Mouse (Mus musculus): Measurements from ENCODE around the gene Cant1. TPM values are rescaled to one million over a fixed set of nuclear protein-coding genes. Genes with fewer than 3 reads are reported as not detected.

Gene Cant1
- polyA plus RNA-seq, 1 experiment from 2014 or later, result 22.5 TPM

- 68% methylated on average over 5 of the region's 5 CpGs for WGBS
- H3K27me3 ChIP-seq (ENCODE audit: control insufficient read depth, insufficient read depth, low read length), result no peaks in the 10 kb centered on the region
Observed at GRCm38 (mm10) chr11:118374506-118374905, 44.4 kb downstream of the Cant1 start.

DNA sequence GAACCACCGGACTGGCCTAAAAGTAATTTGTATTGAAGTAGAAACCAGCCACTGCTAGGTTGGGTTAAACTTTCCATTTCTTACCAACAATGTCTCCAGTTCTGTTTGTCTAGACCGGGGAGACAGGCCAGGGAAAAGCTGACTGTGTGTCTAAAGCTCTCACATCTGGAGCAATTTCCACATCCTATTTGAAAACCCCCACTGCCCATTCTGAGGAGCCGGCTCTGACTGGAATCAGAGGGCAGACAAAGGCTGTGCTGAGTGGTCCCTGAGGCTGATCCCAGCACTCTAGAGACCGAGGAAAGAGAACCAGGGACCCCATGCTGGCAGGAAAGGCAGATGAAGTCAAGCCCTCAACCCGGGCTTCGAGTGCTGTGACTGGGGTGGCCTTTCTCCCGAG is 46.2 kb downstream of the Cant1 start:
- ATAC-seq (ENCODE audit: insufficient read depth, low FRiP score), result no peak
- no peak overlapping the region for H3K4me2 ChIP-seq (ENCODE audit: low read depth, low read length)
- H3K4me3 ChIP-seq (replicated peaks; ENCODE audit: low read length), result no peak overlapping the region
- 51% methylated on average over 7 of the region's 7 CpGs for WGBS
- peak overlapping the region; percentile 43; the same call in 1 of the 2 replicates for H3K9ac ChIP-seq (ENCODE audit: low read length)
- no peaks in the 10 kb centered on the region for H3K36me3 ChIP-seq (ENCODE audit: control insufficient read depth, insufficient read depth, low read length)
- no peak overlapping the region; the same call in 1 of the 2 replicates for H3K27ac ChIP-seq (ENCODE audit: low read length)
- no peaks in the 10 kb centered on the region for H3K9me3 ChIP-seq (replicated peaks; ENCODE audit: control insufficient read depth, low read length)
- H3K27me3 ChIP-seq (ENCODE audit: control insufficient read depth, insufficient read depth, low read length), result no peaks in the 10 kb centered on the region
- peaks cover 8% of the 10 kb centered on the region for H3K4me1 ChIP-seq (ENCODE audit: control insufficient read depth, insufficient read depth, low read length)

More at GRCm38 (mm10) chr11:118374506-118374905, 44.4 kb downstream of the Cant1 start:
- no peak overlapping the region for H3K4me3 ChIP-seq (replicated peaks; ENCODE audit: low read length)
- no peak for ATAC-seq (ENCODE audit: insufficient read depth, low FRiP score)
- no peak overlapping the region for H3K27ac ChIP-seq (ENCODE audit: low read length)
- H3K4me2 ChIP-seq (ENCODE audit: low read depth, low read length), result no peak overlapping the region
- no peaks in the 10 kb centered on the region for H3K36me3 ChIP-seq (ENCODE audit: control insufficient read depth, insufficient read depth, low read length)
- H3K9ac ChIP-seq (ENCODE audit: low read length), result no peak overlapping the region
- H3K4me1 ChIP-seq (ENCODE audit: control insufficient read depth, insufficient read depth, low read length), result peaks cover 8% of the 10 kb centered on the region
- no peaks in the 10 kb centered on the region for H3K9me3 ChIP-seq (replicated peaks; ENCODE audit: control insufficient read depth, low read length)

DNA sequence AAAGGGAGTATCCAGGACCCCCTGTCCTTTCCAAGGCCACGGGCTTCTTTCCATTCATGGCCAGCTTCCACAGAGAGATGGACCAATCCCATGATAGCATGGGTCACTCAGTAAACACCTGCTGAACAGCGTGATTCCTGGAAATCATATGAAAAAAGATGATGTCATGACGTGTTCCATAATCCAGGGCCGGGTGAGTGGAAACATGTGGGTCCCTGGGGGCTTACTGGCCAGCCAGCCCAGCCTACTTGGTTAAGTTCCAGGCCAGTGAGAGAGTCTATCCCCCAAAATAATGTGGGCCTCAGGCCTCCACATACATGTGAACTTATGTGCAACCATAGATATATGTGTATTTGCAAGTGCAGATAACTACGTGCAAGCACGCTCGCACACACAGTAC is 47.0 kb downstream of the Cant1 start:
- H3K27me3 ChIP-seq (ENCODE audit: control insufficient read depth, insufficient read depth, low read length), result no peaks in the 10 kb centered on the region
- no peak overlapping the region for H3K4me2 ChIP-seq (ENCODE audit: low read depth, low read length)
- H3K4me1 ChIP-seq (ENCODE audit: control insufficient read depth, insufficient read depth, low read length), result peaks cover 8% of the 10 kb centered on the region
- no peaks in the 10 kb centered on the region for H3K9me3 ChIP-seq (replicated peaks; ENCODE audit: control insufficient read depth, low read length)
- no peak overlapping the region for H3K4me3 ChIP-seq (replicated peaks; ENCODE audit: low read length)
- WGBS, result 72% methylated on average over 7 of the region's 7 CpGs
- H3K9ac ChIP-seq (ENCODE audit: low read length), result no peak overlapping the region
- no peaks in the 10 kb centered on the region for H3K36me3 ChIP-seq (ENCODE audit: control insufficient read depth, insufficient read depth, low read length)
- ATAC-seq (ENCODE audit: insufficient read depth, low FRiP score), result 0 out of 2 replicates have a peak, but pooled peaks have one; percentile 14
- H3K27ac ChIP-seq (ENCODE audit: low read length), result no peak overlapping the region

DNA sequence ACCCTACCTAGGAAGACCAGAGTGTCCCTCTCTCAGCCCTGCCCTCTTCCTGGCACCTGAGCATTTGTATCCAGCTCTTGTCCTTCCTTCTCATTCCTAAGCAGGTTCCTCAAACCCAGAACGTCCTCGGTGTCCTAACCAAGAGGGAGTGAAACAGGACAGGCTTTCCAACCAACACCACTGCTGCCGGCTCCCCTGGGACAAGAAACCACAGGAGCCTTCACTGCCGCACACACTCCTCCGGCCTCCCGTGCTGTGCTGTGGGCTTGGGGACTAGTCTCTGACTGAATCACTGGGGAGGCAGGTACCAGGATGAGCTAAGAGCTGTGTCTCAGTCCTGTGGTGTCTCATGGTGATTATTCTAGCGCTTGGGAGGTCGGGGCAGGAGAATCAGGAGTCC is 49.2 kb downstream of the Cant1 start:
- H3K27ac ChIP-seq (ENCODE audit: low read length), result no peak overlapping the region
- 71% methylated on average over 8 of the region's 8 CpGs for WGBS
- H3K4me1 ChIP-seq (ENCODE audit: control insufficient read depth, insufficient read depth, low read length), result peaks cover 10% of the 10 kb centered on the region
- H3K27me3 ChIP-seq (ENCODE audit: control insufficient read depth, insufficient read depth, low read length), result no peaks in the 10 kb centered on the region
- H3K9me3 ChIP-seq (replicated peaks; ENCODE audit: control insufficient read depth, low read length), result no peaks in the 10 kb centered on the region
- no peak overlapping the region for H3K9ac ChIP-seq (ENCODE audit: low read length)
- H3K36me3 ChIP-seq (ENCODE audit: control insufficient read depth, insufficient read depth, low read length), result no peaks in the 10 kb centered on the region
- H3K4me3 ChIP-seq (replicated peaks; ENCODE audit: low read length), result no peak overlapping the region
- ATAC-seq (ENCODE audit: insufficient read depth, low FRiP score), result no peak
- no peak overlapping the region for H3K4me2 ChIP-seq (ENCODE audit: low read depth, low read length)

- 77% methylated on average over 5 of the region's 5 CpGs for WGBS
- Histone ChIP-seq H3K4me2 (ENCODE audit: low read depth, low read length) (no peak overlapping the region), H3K4me1 (ENCODE audit: control insufficient read depth, insufficient read depth, low read length) (peaks cover 14% of the 10 kb centered on the region), H3K36me3 (ENCODE audit: control insufficient read depth, insufficient read depth, low read length) (no peaks in the 10 kb centered on the region), H3K9me3 (replicated peaks; ENCODE audit: control insufficient read depth, low read length) (no peaks in the 10 kb centered on the region), H3K27ac (ENCODE audit: low read length) (no peak overlapping the region), H3K4me3 (replicated peaks; ENCODE audit: low read length) (no peak overlapping the region), H3K27me3 (ENCODE audit: control insufficient read depth, insufficient read depth, low read length) (no peaks in the 10 kb centered on the region), H3K9ac (ENCODE audit: low read length) (no peak overlapping the region)
- ATAC-seq (ENCODE audit: insufficient read depth, low FRiP score), result no peak
Observed at GRCm38 (mm10) chr11:118369251-118369650, 49.6 kb downstream of the Cant1 start.

DNA sequence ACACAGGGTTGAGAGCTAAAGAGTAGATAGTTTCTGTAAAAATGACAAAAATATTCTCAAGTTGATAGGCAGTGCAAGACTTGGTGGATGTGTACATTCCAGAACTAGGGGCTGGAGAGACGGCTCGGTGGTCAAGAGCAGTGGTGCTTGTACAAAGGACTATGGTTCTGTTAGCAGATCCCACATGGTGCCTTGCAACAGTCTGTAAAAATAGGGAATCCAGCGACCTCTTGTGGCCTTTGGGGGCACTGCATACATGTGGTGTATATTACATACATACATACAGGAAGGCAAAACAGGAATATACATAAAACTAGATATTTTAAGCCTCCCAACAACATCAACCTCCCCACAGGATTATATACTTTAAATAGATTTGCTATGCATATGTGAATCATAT is 50.6 kb downstream of the Cant1 start:
- no peaks in the 10 kb centered on the region for H3K36me3 ChIP-seq (ENCODE audit: control insufficient read depth, insufficient read depth, low read length)
- H3K9me3 ChIP-seq (replicated peaks; ENCODE audit: control insufficient read depth, low read length), result no peaks in the 10 kb centered on the region
- WGBS, result 64% methylated on average over 3 of the region's 3 CpGs
- no peak overlapping the region for H3K9ac ChIP-seq (ENCODE audit: low read length)
- H3K4me2 ChIP-seq (ENCODE audit: low read depth, low read length), result no peak overlapping the region
- no peak overlapping the region for H3K4me3 ChIP-seq (replicated peaks; ENCODE audit: low read length)
- peaks cover 21% of the 10 kb centered on the region for H3K4me1 ChIP-seq (ENCODE audit: control insufficient read depth, insufficient read depth, low read length)
- ATAC-seq (ENCODE audit: insufficient read depth, low FRiP score), result no peak
- no peak overlapping the region for H3K27ac ChIP-seq (ENCODE audit: low read length)
- no peaks in the 10 kb centered on the region for H3K27me3 ChIP-seq (ENCODE audit: control insufficient read depth, insufficient read depth, low read length)

DNA sequence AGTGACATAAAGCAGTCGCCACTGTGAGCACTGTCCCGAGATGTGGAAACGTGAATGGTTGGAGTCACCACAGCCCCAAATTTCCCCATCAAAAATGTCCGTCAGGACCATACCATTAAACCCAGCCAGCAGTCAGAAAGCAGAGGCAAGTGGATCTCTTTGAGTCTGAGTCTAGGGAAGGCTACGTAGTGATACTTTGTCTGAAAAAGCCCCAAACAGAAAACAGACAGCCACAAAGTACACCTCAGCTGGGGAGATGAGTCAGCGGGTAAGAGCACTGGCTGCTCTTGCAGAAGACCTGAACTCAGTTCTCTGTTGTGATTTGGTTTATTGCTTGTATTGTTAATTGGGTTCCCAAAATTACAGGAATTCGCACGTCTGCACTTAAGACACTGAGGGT is 52.3 kb downstream of the Cant1 start:
- H3K4me2 ChIP-seq (ENCODE audit: low read depth, low read length), result no peak overlapping the region
- no peaks in the 10 kb centered on the region for H3K9me3 ChIP-seq (replicated peaks; ENCODE audit: control insufficient read depth, low read length)
- ATAC-seq (ENCODE audit: insufficient read depth, low FRiP score), result no peak
- H3K27ac ChIP-seq (ENCODE audit: low read length), result no peak overlapping the region
- H3K27me3 ChIP-seq (ENCODE audit: control insufficient read depth, insufficient read depth, low read length), result no peaks in the 10 kb centered on the region
- peaks cover 29% of the 10 kb centered on the region for H3K4me1 ChIP-seq (ENCODE audit: control insufficient read depth, insufficient read depth, low read length)
- no peaks in the 10 kb centered on the region for H3K36me3 ChIP-seq (ENCODE audit: control insufficient read depth, insufficient read depth, low read length)
- no peak overlapping the region for H3K9ac ChIP-seq (ENCODE audit: low read length)
- no peak overlapping the region for H3K4me3 ChIP-seq (replicated peaks; ENCODE audit: low read length)
- WGBS, result 63% methylated on average over 8 of the region's 8 CpGs

GRCm38 (mm10) chr11:118366108-118366507 is 52.8 kb downstream of the Cant1 start:
- Histone ChIP-seq H3K9ac (ENCODE audit: low read length) (no peak overlapping the region), H3K27ac (ENCODE audit: low read length) (peak overlapping the region; percentile 60; the same call in 1 of the 2 replicates), H3K4me2 (ENCODE audit: low read depth, low read length) (no peak overlapping the region), H3K36me3 (ENCODE audit: control insufficient read depth, insufficient read depth, low read length) (no peaks in the 10 kb centered on the region), H3K4me1 (ENCODE audit: control insufficient read depth, insufficient read depth, low read length) (peaks cover 30% of the 10 kb centered on the region), H3K27me3 (ENCODE audit: control insufficient read depth, insufficient read depth, low read length) (no peaks in the 10 kb centered on the region), H3K4me3 (replicated peaks; ENCODE audit: low read length) (no peak overlapping the region), H3K9me3 (replicated peaks; ENCODE audit: control insufficient read depth, low read length) (no peaks in the 10 kb centered on the region)
- WGBS, result 64% methylated on average over 3 of the region's 3 CpGs
- ATAC-seq (ENCODE audit: insufficient read depth, low FRiP score), result no peak

DNA sequence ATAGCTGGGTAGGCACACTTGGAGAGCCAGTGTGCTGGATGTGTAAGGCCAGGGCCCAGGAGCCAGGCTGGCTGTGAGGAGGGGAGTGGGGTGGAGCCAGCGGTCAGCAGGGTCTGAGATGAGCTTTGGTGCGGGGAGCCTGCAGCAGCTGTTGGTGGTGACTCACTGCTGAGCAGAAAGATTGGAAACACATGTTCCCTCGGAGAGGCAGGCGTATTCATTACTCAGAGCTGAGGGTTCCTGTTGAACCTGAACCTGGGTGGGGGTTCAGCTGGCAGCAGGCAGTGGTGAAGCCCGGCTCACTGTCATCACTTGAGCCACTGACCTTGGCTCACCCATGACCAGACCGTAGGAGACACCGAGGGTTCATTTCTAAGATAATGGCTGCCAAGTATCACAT is 53.7 kb downstream of the Cant1 start:
- Histone ChIP-seq H3K27ac (ENCODE audit: low read length) (peak overlapping the region; percentile 60), H3K4me2 (ENCODE audit: low read depth, low read length) (no peak overlapping the region), H3K4me1 (ENCODE audit: control insufficient read depth, insufficient read depth, low read length) (peaks cover 40% of the 10 kb centered on the region), H3K9me3 (replicated peaks; ENCODE audit: control insufficient read depth, low read length) (no peaks in the 10 kb centered on the region), H3K9ac (ENCODE audit: low read length) (no peak overlapping the region), H3K36me3 (ENCODE audit: control insufficient read depth, insufficient read depth, low read length) (no peaks in the 10 kb centered on the region), H3K27me3 (ENCODE audit: control insufficient read depth, insufficient read depth, low read length) (no peaks in the 10 kb centered on the region), H3K4me3 (replicated peaks; ENCODE audit: low read length) (no peak overlapping the region)
- 43% methylated on average over 7 of the region's 7 CpGs for WGBS
- peak; percentile 54 for ATAC-seq (ENCODE audit: insufficient read depth, low FRiP score)

DNA sequence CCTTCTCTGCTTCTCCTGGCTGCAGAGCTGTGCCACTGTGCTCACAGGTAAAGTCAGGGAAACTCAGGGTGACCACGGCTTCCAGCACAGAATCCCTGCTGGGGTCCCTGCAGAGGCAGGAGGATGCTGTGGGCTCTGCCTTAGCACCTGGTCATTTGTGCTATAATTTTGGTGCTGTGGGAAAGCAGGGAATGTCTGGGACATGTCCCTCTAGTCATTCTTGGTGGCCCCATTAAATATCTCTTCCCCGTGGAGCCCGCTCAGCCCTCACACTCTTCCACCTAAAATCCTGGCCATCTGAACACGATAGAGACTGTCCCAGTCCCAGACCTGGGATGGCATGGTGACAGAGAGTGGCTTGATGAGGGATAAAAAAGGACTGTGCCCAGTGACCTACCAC is 54.9 kb downstream of the Cant1 start:
- no peaks in the 10 kb centered on the region for H3K9me3 ChIP-seq (replicated peaks; ENCODE audit: control insufficient read depth, low read length)
- no peaks in the 10 kb centered on the region for H3K27me3 ChIP-seq (ENCODE audit: control insufficient read depth, insufficient read depth, low read length)
- H3K4me2 ChIP-seq (ENCODE audit: low read depth, low read length), result no peak overlapping the region
- WGBS, result 84% methylated on average over 4 of the region's 4 CpGs
- peak overlapping the region; percentile 65; the same call in 1 of the 2 replicates for H3K9ac ChIP-seq (ENCODE audit: low read length)
- no peaks in the 10 kb centered on the region for H3K36me3 ChIP-seq (ENCODE audit: control insufficient read depth, insufficient read depth, low read length)
- H3K27ac ChIP-seq (ENCODE audit: low read length), result no peak overlapping the region; the same call in 1 of the 2 replicates
- H3K4me1 ChIP-seq (ENCODE audit: control insufficient read depth, insufficient read depth, low read length), result peaks cover 40% of the 10 kb centered on the region
- ATAC-seq (ENCODE audit: insufficient read depth, low FRiP score), result no peak
- no peak overlapping the region for H3K4me3 ChIP-seq (replicated peaks; ENCODE audit: low read length)
